Mouse (Mus musculus): ENCODE measurements around the gene Syne4. TPM values are rescaled to one million over a fixed set of nuclear protein-coding genes. Genes with fewer than 3 reads are reported as not detected.

Syne4 gene
- polyA plus RNA-seq, 1 experiment from 2014 or later = 12.1 TPM

GRCm38 (mm10) chr7:30300914-30301313, 13.7 kb upstream of the Syne4 start:
- no peak for ATAC-seq

GRCm38 (mm10) chr7:30306083-30306779, 8.4 kb upstream of the Syne4 start:
- Histone ChIP-seq H3K36me3 (peaks cover 5% of the 10 kb centered on the region; the same call in 1 of the 2 replicates), H3K27me3 (replicated peaks) (no peaks in the 10 kb centered on the region), H3K4me2 (no peak overlapping the region), H3K9ac (no peak overlapping the region), H3K4me1 (peaks cover 20% of the 10 kb centered on the region), H3K27ac (no peak overlapping the region), H3K4me3 (no peak overlapping the region), H3K9me3 (replicated peaks) (no peaks in the 10 kb centered on the region)
- WGBS (ENCODE audit: insufficient replicate concordance) = 82% methylated on average over 16 of the region's 16 CpGs
- ATAC-seq = no peak

More at GRCm38 (mm10) chr7:30300914-30301313, 13.7 kb upstream of the Syne4 start:
- H3K4me1 ChIP-seq = 0 out of 2 replicates have a peak, but pooled peaks cover 5% of the 10 kb centered on the region
- H3K27ac ChIP-seq = no peak overlapping the region
- H3K4me3 ChIP-seq = no peak overlapping the region
- H3K9me3 ChIP-seq (replicated peaks) = no peaks in the 10 kb centered on the region
- H3K36me3 ChIP-seq = no peaks in the 10 kb centered on the region
- no peak overlapping the region for H3K4me2 ChIP-seq
- H3K27me3 ChIP-seq (replicated peaks) = no peaks in the 10 kb centered on the region
- H3K9ac ChIP-seq = no peak overlapping the region
- WGBS (ENCODE audit: insufficient replicate concordance) = 20% methylated on average over 3 of the region's 3 CpGs

- 0 out of 2 replicates have a peak within 1 kb of the TSS, but pooled peaks have one; percentile 12 for H3K27ac ChIP-seq
- WGBS (ENCODE audit: insufficient replicate concordance) = 4% methylated on average over 27 of the region's 27 CpGs
- peak within 1 kb of the TSS; percentile 67 for H3K4me3 ChIP-seq
These were observed 6.3 kb upstream of the Syne4 start, which contains the start of gene Alkbh6 for GRCm38 (mm10) chr7:30308076-30309005. Gene Alkbh6 (plus strand): TSS chr7:30308717.

GRCm38 (mm10) chr7:30309395-30310129, 5.0 kb upstream of the Syne4 start:
- peaks cover 24% of the 10 kb centered on the region for H3K4me1 ChIP-seq
- H3K4me3 ChIP-seq = peak overlapping the region; percentile 67
- WGBS (ENCODE audit: insufficient replicate concordance) = 45% methylated on average over 15 of the region's 15 CpGs
- H3K27me3 ChIP-seq (replicated peaks) = no peaks in the 10 kb centered on the region
- no peaks in the 10 kb centered on the region for H3K9me3 ChIP-seq (replicated peaks)
- H3K9ac ChIP-seq = peak overlapping the region; percentile 67; the same call in 1 of the 2 replicates
- peaks cover 12% of the 10 kb centered on the region; the same call in 1 of the 2 replicates for H3K36me3 ChIP-seq
- ATAC-seq = no peak
- peak overlapping the region; percentile 88 for H3K4me2 ChIP-seq
- H3K27ac ChIP-seq = no peak overlapping the region

More at GRCm38 (mm10) chr7:30308076-30309005, 6.3 kb upstream of the Syne4 start, which contains the start of gene Alkbh6:
- Histone ChIP-seq H3K9me3 (replicated peaks) (no peaks in the 10 kb centered on the region), H3K4me2 (peak within 1 kb of the TSS; percentile 88), H3K4me1 (peaks cover 20% of the 10 kb centered on the region), H3K36me3 (peaks cover 12% of the 10 kb centered on the region; the same call in 1 of the 2 replicates), H3K27me3 (replicated peaks) (no peaks in the 10 kb centered on the region), H3K9ac (peak within 1 kb of the TSS; percentile 67)
- ATAC-seq = peak; percentile 99

GRCm38 (mm10) chr7:30310136-30310535, 4.5 kb upstream of the Syne4 start:
- WGBS (ENCODE audit: insufficient replicate concordance) = 75% methylated on average over 12 of the region's 12 CpGs
- no peak for ATAC-seq
- H3K27me3 ChIP-seq (replicated peaks) = no peaks in the 10 kb centered on the region
- peaks cover 30% of the 10 kb centered on the region for H3K4me1 ChIP-seq
- no peak overlapping the region for H3K4me2 ChIP-seq
- no peak overlapping the region for H3K4me3 ChIP-seq
- H3K9me3 ChIP-seq (replicated peaks) = no peaks in the 10 kb centered on the region
- no peak overlapping the region for H3K27ac ChIP-seq
- H3K9ac ChIP-seq = no peak overlapping the region
- peaks cover 12% of the 10 kb centered on the region; the same call in 1 of the 2 replicates for H3K36me3 ChIP-seq

- 59% methylated on average over 27 of the region's 27 CpGs for WGBS (ENCODE audit: insufficient replicate concordance)
- Histone ChIP-seq H3K4me3 (peak overlapping the region; percentile 17; the same call in 1 of the 2 replicates), H3K4me2 (peak overlapping the region; percentile 42), H3K4me1 (peaks cover 26% of the 10 kb centered on the region), H3K27me3 (replicated peaks) (no peaks in the 10 kb centered on the region), H3K9ac (no peak overlapping the region), H3K9me3 (replicated peaks) (no peaks in the 10 kb centered on the region), H3K27ac (no peak overlapping the region), H3K36me3 (peaks cover 12% of the 10 kb centered on the region; the same call in 1 of the 2 replicates)
- no peak for ATAC-seq
These were observed 814 bp upstream of the Syne4 start for GRCm38 (mm10) chr7:30313666-30314320.

- Histone ChIP-seq H3K27ac (no peak overlapping the region), H3K4me3 (peak overlapping the region; percentile 26; the same call in 1 of the 2 replicates), H3K4me1 (peaks cover 27% of the 10 kb centered on the region), H3K4me2 (peak overlapping the region; percentile 46), H3K9me3 (replicated peaks) (no peaks in the 10 kb centered on the region), H3K9ac (no peak overlapping the region), H3K27me3 (replicated peaks) (no peaks in the 10 kb centered on the region), H3K36me3 (peaks cover 8% of the 10 kb centered on the region; the same call in 1 of the 2 replicates)
- ATAC-seq = no peak
- WGBS (ENCODE audit: insufficient replicate concordance) = 52% methylated on average over 13 of the region's 13 CpGs
These were observed 1.2 kb downstream of the Syne4 start for GRCm38 (mm10) chr7:30315559-30316529.

GRCm38 (mm10) chr7:30318142-30318541, 3.5 kb downstream of the Syne4 start:
- no peak for ATAC-seq
- no peak overlapping the region for H3K4me2 ChIP-seq
- peaks cover 41% of the 10 kb centered on the region for H3K4me1 ChIP-seq
- no peaks in the 10 kb centered on the region for H3K9me3 ChIP-seq (replicated peaks)
- no peak overlapping the region for H3K4me3 ChIP-seq
- no peak overlapping the region for H3K27ac ChIP-seq
- no peak overlapping the region for H3K9ac ChIP-seq
- 80% methylated on average over 3 of the region's 3 CpGs for WGBS (ENCODE audit: insufficient replicate concordance)
- no peaks in the 10 kb centered on the region for H3K27me3 ChIP-seq (replicated peaks)
- H3K36me3 ChIP-seq = no peaks in the 10 kb centered on the region

- no peaks in the 10 kb centered on the region for H3K36me3 ChIP-seq
- WGBS (ENCODE audit: insufficient replicate concordance) = 79% methylated on average over 2 of the region's 2 CpGs
- H3K27ac ChIP-seq = no peak overlapping the region
- peaks cover 32% of the 10 kb centered on the region for H3K4me1 ChIP-seq
- H3K27me3 ChIP-seq (replicated peaks) = peaks cover 3% of the 10 kb centered on the region; the same call in 1 of the 2 replicates
- H3K4me2 ChIP-seq = peak overlapping the region; percentile 94
- H3K9ac ChIP-seq = peak overlapping the region; percentile 86
- H3K4me3 ChIP-seq = peak overlapping the region; percentile 82
- ATAC-seq = no peak
- H3K9me3 ChIP-seq (replicated peaks) = no peaks in the 10 kb centered on the region
These were observed 6.3 kb downstream of the Syne4 start for GRCm38 (mm10) chr7:30320946-30321345.

All from liver, embryonic 12.5 days (tissue).